Mouse (Mus musculus): Measurements from ENCODE around the gene Scd4. TPM values are rescaled to one million over a fixed set of nuclear protein-coding genes. Genes with fewer than 3 reads are reported as not detected.

Scd4 gene
- total RNA-seq, 2 experiments from 2014 or later, result 2.2 to 2.3 TPM

GRCm38 (mm10) chr19:44392339-44393009, 59.6 kb downstream of the Scd4 start:
- intact Hi-C loops (cut with DNase I), result no loop called here
- no peak for DNase-seq (ENCODE audit: low spot score in 2 of 2)

GRCm38 (mm10) chr19:44393962-44394422, 61.1 kb downstream of the Scd4 start:
- intact Hi-C loops (cut with DNase I), result no loop called here
- peak in 1 of 2 experiments; percentile 42 for DNase-seq (ENCODE audit: low spot score in 2 of 2)

GRCm38 (mm10) chr19:44394972-44395371, 62.1 kb downstream of the Scd4 start:
- intact Hi-C loops (cut with DNase I), result no loop called here
- no peak for DNase-seq (ENCODE audit: low spot score in 2 of 2)

Small RNAs within 50 kb of the gene (microRNA-seq; reads per million reads assigned to microRNA genes)
- 0.99 to 1.0 reads per million in 2 experiments for gene Mir5114

Other genes with a start within 250 kb of the Scd4 start
- 10 to 100 TPM; 42.2 to 54.8 TPM for gene Chuk, start 225.6 kb upstream of the Scd4 start, total RNA-seq (2021)
- gene Cwf19l1, start 197.2 kb upstream of the Scd4 start, total RNA-seq (2021), result 10 to 100 TPM; 17.5 to 18.2 TPM
- 10 to 100 TPM; 62.9 to 65.0 TPM for gene Bloc1s2, start 186.6 kb upstream of the Scd4 start, total RNA-seq (2021)
- under 1 TPM; 0.14 to 0.16 TPM for gene Pkd2l1, start 140.7 kb upstream of the Scd4 start, total RNA-seq (2021)
- 1 to 10 TPM; 2.2 to 3.2 TPM for gene Scd3, start 129.8 kb upstream of the Scd4 start, total RNA-seq (2021)
- gene Scd2, start 39.4 kb upstream of the Scd4 start, total RNA-seq (2021), result 100 to 1,000 TPM; 585 to 640 TPM
- gene Scd1, start 74.8 kb downstream of the Scd4 start, total RNA-seq (2021), result 100 to 1,000 TPM; 148 to 162 TPM
- not detected for gene Wnt8b, start 160.4 kb downstream of the Scd4 start, total RNA-seq (2021)
- under 1 TPM; 0.09 to 0.16 TPM for gene Sec31b, start 212.8 kb downstream of the Scd4 start, total RNA-seq (2021)
- not detected for gene Gm20538, start 219.7 kb downstream of the Scd4 start, total RNA-seq (2021)
- gene Ndufb8, start 222.3 kb downstream of the Scd4 start, total RNA-seq (2021), result 100 to 1,000 TPM; 360 to 373 TPM
- gene Hif1an, start 229.8 kb downstream of the Scd4 start, total RNA-seq (2021), result 10 to 100 TPM; 34.1 to 34.7 TPM

Measured in left cerebral cortex, postnatal 25 days (tissue).